Mouse (Mus musculus): ENCODE measurements around the gene Coa3. TPM values are rescaled to one million over a fixed set of nuclear protein-coding genes. Genes with fewer than 3 reads are reported as not detected.

Gene Coa3
- polyA plus RNA-seq, 1 experiment from 2014 or later = 189 TPM

- Histone ChIP-seq H3K36me3 (ENCODE audit: control insufficient read depth, insufficient read depth, low read length) (peaks cover 20% of the 10 kb centered on the region), H3K27me3 (ENCODE audit: control insufficient read depth, insufficient read depth, low read length) (no peaks in the 10 kb centered on the region), H3K9ac (ENCODE audit: low read depth, low read length) (no peak overlapping the region), H3K9me3 (replicated peaks; ENCODE audit: control insufficient read depth, low read length) (no peaks in the 10 kb centered on the region), H3K4me1 (ENCODE audit: control insufficient read depth, insufficient read depth, low read length) (no peaks in the 10 kb centered on the region), H3K4me3 (ENCODE audit: low read depth, low read length) (no peak overlapping the region), H3K27ac (ENCODE audit: low read depth, low read length) (no peak overlapping the region), H3K4me2 (no peak overlapping the region)
- 89% methylated on average over 8 of the region's 8 CpGs for WGBS (ENCODE audit: insufficient replicate concordance)
- ATAC-seq (replicated peaks; ENCODE audit: insufficient number of reproducible peaks, low FRiP score, low TSS enrichment) = no peak
Observed at GRCm38 (mm10) chr11:101295191-101295590, 16.3 kb upstream of the Coa3 start.

DNA sequence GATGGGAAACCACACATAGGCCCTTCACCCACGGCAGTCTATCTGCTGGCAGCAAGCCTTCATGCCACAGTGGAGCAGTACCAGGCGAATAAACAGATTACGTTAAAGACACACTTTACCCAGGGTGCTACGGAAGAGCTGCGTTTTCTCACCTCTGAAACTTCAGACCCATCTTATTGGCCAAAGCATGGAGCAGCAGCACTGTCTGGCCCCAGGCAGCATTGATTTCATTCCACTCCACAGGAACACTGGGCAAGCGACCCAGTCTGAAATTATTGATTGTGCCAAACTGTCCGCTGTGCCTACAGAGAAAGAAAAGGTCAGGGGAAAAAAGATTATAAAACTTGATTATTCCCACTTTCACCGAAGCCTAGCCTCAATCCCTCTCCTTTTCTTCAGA, 12.3 kb upstream of the Coa3 start:
- H3K27me3 ChIP-seq (ENCODE audit: control insufficient read depth, insufficient read depth, low read length) = no peaks in the 10 kb centered on the region
- H3K4me3 ChIP-seq (ENCODE audit: low read depth, low read length) = no peak overlapping the region
- H3K4me1 ChIP-seq (ENCODE audit: control insufficient read depth, insufficient read depth, low read length) = no peaks in the 10 kb centered on the region
- ATAC-seq (replicated peaks; ENCODE audit: insufficient number of reproducible peaks, low FRiP score, low TSS enrichment) = no peak
- no peaks in the 10 kb centered on the region for H3K9me3 ChIP-seq (replicated peaks; ENCODE audit: control insufficient read depth, low read length)
- H3K4me2 ChIP-seq = no peak overlapping the region
- no peak overlapping the region for H3K9ac ChIP-seq (ENCODE audit: low read depth, low read length)
- WGBS (ENCODE audit: insufficient replicate concordance) = 92% methylated on average over 8 of the region's 8 CpGs
- H3K36me3 ChIP-seq (ENCODE audit: control insufficient read depth, insufficient read depth, low read length) = peaks cover 25% of the 10 kb centered on the region
- H3K27ac ChIP-seq (ENCODE audit: low read depth, low read length) = no peak overlapping the region

- no peaks in the 10 kb centered on the region for H3K9me3 ChIP-seq (replicated peaks; ENCODE audit: control insufficient read depth, low read length)
- H3K4me3 ChIP-seq (ENCODE audit: low read depth, low read length) = no peak overlapping the region
- 82% methylated on average over 9 of the region's 9 CpGs for WGBS (ENCODE audit: insufficient replicate concordance)
- ATAC-seq (replicated peaks; ENCODE audit: insufficient number of reproducible peaks, low FRiP score, low TSS enrichment) = no peak
- H3K4me1 ChIP-seq (ENCODE audit: control insufficient read depth, insufficient read depth, low read length) = no peaks in the 10 kb centered on the region
- no peaks in the 10 kb centered on the region for H3K27me3 ChIP-seq (ENCODE audit: control insufficient read depth, insufficient read depth, low read length)
- no peak overlapping the region for H3K27ac ChIP-seq (ENCODE audit: low read depth, low read length)
- peaks cover 19% of the 10 kb centered on the region for H3K36me3 ChIP-seq (ENCODE audit: control insufficient read depth, insufficient read depth, low read length)
- no peak overlapping the region for H3K4me2 ChIP-seq
- no peak overlapping the region for H3K9ac ChIP-seq (ENCODE audit: low read depth, low read length)
Observed at GRCm38 (mm10) chr11:101287306-101287705, 8.4 kb upstream of the Coa3 start.

- Histone ChIP-seq H3K4me1 (ENCODE audit: control insufficient read depth, insufficient read depth, low read length) (no peaks in the 10 kb centered on the region), H3K27me3 (ENCODE audit: control insufficient read depth, insufficient read depth, low read length) (no peaks in the 10 kb centered on the region), H3K36me3 (ENCODE audit: control insufficient read depth, insufficient read depth, low read length) (peaks cover 9% of the 10 kb centered on the region), H3K4me2 (no peak overlapping the region), H3K9ac (ENCODE audit: low read depth, low read length) (no peak overlapping the region), H3K9me3 (replicated peaks; ENCODE audit: control insufficient read depth, low read length) (no peaks in the 10 kb centered on the region), H3K27ac (ENCODE audit: low read depth, low read length) (no peak overlapping the region), H3K4me3 (ENCODE audit: low read depth, low read length) (no peak overlapping the region)
- no peak for ATAC-seq (replicated peaks; ENCODE audit: insufficient number of reproducible peaks, low FRiP score, low TSS enrichment)
- WGBS (ENCODE audit: insufficient replicate concordance) = 59% methylated on average over 4 of the region's 4 CpGs
Observed at GRCm38 (mm10) chr11:101283805-101284204, 4.9 kb upstream of the Coa3 start.

GRCm38 (mm10) chr11:101282896-101283295, 4.0 kb upstream of the Coa3 start:
- WGBS (ENCODE audit: insufficient replicate concordance) = 51% methylated on average over 5 of the region's 5 CpGs
- Histone ChIP-seq H3K4me2 (no peak overlapping the region), H3K9me3 (replicated peaks; ENCODE audit: control insufficient read depth, low read length) (no peaks in the 10 kb centered on the region), H3K27me3 (ENCODE audit: control insufficient read depth, insufficient read depth, low read length) (no peaks in the 10 kb centered on the region), H3K36me3 (ENCODE audit: control insufficient read depth, insufficient read depth, low read length) (peaks cover 6% of the 10 kb centered on the region), H3K4me1 (ENCODE audit: control insufficient read depth, insufficient read depth, low read length) (peaks cover 5% of the 10 kb centered on the region), H3K27ac (ENCODE audit: low read depth, low read length) (no peak overlapping the region), H3K4me3 (ENCODE audit: low read depth, low read length) (no peak overlapping the region), H3K9ac (ENCODE audit: low read depth, low read length) (no peak overlapping the region)
- ATAC-seq (replicated peaks; ENCODE audit: insufficient number of reproducible peaks, low FRiP score, low TSS enrichment) = no peak

DNA sequence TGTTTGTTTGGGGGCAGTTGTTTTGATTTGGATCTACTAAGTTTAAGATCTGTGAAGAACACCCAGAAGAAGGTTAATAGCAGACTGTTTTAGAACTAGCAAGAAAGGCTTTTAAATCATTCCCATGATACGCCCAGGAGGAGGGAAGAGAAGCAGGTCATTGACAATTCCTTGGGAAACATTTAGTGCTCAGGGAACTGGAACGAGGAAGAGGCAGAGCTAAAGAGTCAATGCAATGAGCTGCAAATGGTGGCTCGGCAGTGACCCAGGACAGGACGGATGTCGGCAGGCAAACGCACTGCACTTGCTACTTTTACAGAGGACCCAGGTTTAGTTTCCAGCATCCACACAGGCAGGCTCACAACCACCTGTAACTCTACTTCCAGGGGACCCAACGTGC, 1.9 kb upstream of the Coa3 start:
- peaks cover 20% of the 10 kb centered on the region for H3K4me1 ChIP-seq (ENCODE audit: control insufficient read depth, insufficient read depth, low read length)

GRCm38 (mm10) chr11:101279193-101279569, 267 bp upstream of the Coa3 start:
- no peak overlapping the region; the same call in 1 of the 2 replicates for H3K9ac ChIP-seq (ENCODE audit: low read depth, low read length)

More for the DNA sequence above, 1.9 kb upstream of the Coa3 start:
- no peak overlapping the region for H3K9ac ChIP-seq (ENCODE audit: low read depth, low read length)
- no peak overlapping the region for H3K27ac ChIP-seq (ENCODE audit: low read depth, low read length)
- 48% methylated on average over 7 of the region's 7 CpGs for WGBS (ENCODE audit: insufficient replicate concordance)
- peaks cover 5% of the 10 kb centered on the region for H3K36me3 ChIP-seq (ENCODE audit: control insufficient read depth, insufficient read depth, low read length)
- no peak overlapping the region for H3K4me3 ChIP-seq (ENCODE audit: low read depth, low read length)
- no peak for ATAC-seq (replicated peaks; ENCODE audit: insufficient number of reproducible peaks, low FRiP score, low TSS enrichment)
- no peaks in the 10 kb centered on the region for H3K9me3 ChIP-seq (replicated peaks; ENCODE audit: control insufficient read depth, low read length)
- no peak overlapping the region for H3K4me2 ChIP-seq
- H3K27me3 ChIP-seq (ENCODE audit: control insufficient read depth, insufficient read depth, low read length) = 0 out of 2 replicates have a peak, but pooled peaks cover 5% of the 10 kb centered on the region

GRCm38 (mm10) chr11:101277381-101278222, 1.3 kb downstream of the Coa3 start:
- no peaks in the 10 kb centered on the region for H3K9me3 ChIP-seq (replicated peaks; ENCODE audit: control insufficient read depth, low read length)
- H3K4me1 ChIP-seq (ENCODE audit: control insufficient read depth, insufficient read depth, low read length) = peaks cover 20% of the 10 kb centered on the region
- H3K27ac ChIP-seq (ENCODE audit: low read depth, low read length) = no peak overlapping the region
- H3K4me2 ChIP-seq = peak overlapping the region; percentile 75
- no peak for ATAC-seq (replicated peaks; ENCODE audit: insufficient number of reproducible peaks, low FRiP score, low TSS enrichment)
- peaks cover 2% of the 10 kb centered on the region; the same call in 1 of the 2 replicates for H3K36me3 ChIP-seq (ENCODE audit: control insufficient read depth, insufficient read depth, low read length)
- 72% methylated on average over 12 of the region's 12 CpGs for WGBS (ENCODE audit: insufficient replicate concordance)
- H3K27me3 ChIP-seq (ENCODE audit: control insufficient read depth, insufficient read depth, low read length) = 0 out of 2 replicates have a peak, but pooled peaks cover 5% of the 10 kb centered on the region
- H3K4me3 ChIP-seq (ENCODE audit: low read depth, low read length) = peak overlapping the region; percentile 72
- peak overlapping the region; percentile 77 for H3K9ac ChIP-seq (ENCODE audit: low read depth, low read length)

More at GRCm38 (mm10) chr11:101279193-101279569, 267 bp upstream of the Coa3 start:
- peaks cover 20% of the 10 kb centered on the region for H3K4me1 ChIP-seq (ENCODE audit: control insufficient read depth, insufficient read depth, low read length)
- WGBS (ENCODE audit: insufficient replicate concordance) = 44% methylated on average over 14 of the region's 14 CpGs
- H3K36me3 ChIP-seq (ENCODE audit: control insufficient read depth, insufficient read depth, low read length) = peaks cover 2% of the 10 kb centered on the region; the same call in 1 of the 2 replicates
- peak overlapping the region; percentile 72 for H3K4me3 ChIP-seq (ENCODE audit: low read depth, low read length)
- H3K9me3 ChIP-seq (replicated peaks; ENCODE audit: control insufficient read depth, low read length) = no peaks in the 10 kb centered on the region
- peak overlapping the region; percentile 75 for H3K4me2 ChIP-seq
- no peak; the same call in 1 of the 2 replicates for ATAC-seq (replicated peaks; ENCODE audit: insufficient number of reproducible peaks, low FRiP score, low TSS enrichment)
- H3K27ac ChIP-seq (ENCODE audit: low read depth, low read length) = no peak overlapping the region
- 0 out of 2 replicates have a peak, but pooled peaks cover 5% of the 10 kb centered on the region for H3K27me3 ChIP-seq (ENCODE audit: control insufficient read depth, insufficient read depth, low read length)

All from heart, embryonic 11.5 days (tissue).